Mouse (Mus musculus): ENCODE measurements around the gene Trio.

The Trio gene

DNA sequence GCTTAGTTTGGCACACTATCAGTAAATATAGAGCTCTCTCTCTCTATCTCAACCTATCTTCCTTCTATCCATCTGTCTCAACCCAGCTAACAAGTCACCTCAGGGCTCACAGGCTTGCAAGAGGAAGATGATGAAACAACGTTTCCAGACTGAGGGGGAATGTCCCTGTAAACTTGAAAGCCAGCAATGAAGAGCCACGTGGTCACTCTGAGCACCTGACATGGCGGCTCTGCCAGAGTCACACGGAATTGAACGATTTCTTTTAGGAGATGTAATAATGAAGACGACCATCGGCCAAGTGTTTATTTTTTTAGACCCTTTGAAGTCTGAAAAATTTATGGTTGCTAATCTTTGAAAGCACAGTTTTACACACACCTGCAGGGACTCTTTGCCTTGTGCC is 251.2 kb downstream of the Trio start:
- DNase-seq (ENCODE audit: low read depth, low spot score): no peak

GRCm38 (mm10) chr15:27772125-27772627 is 253.5 kb downstream of the Trio start:
- no peak for DNase-seq (ENCODE audit: low read depth, low spot score)

GRCm38 (mm10) chr15:27771581-27771980 is 254.1 kb downstream of the Trio start:
- DNase-seq (ENCODE audit: low read depth, low spot score): no peak

- DNase-seq (ENCODE audit: low read depth, low spot score): no peak
Measured at GRCm38 (mm10) chr15:27770513-27771196, 255.0 kb downstream of the Trio start.

GRCm38 (mm10) chr15:27761416-27761815 is 264.2 kb downstream of the Trio start:
- DNase-seq (ENCODE audit: low read depth, low spot score): no peak

- DNase-seq (ENCODE audit: low read depth, low spot score): no peak
Measured at GRCm38 (mm10) chr15:27760655-27761054, 265.0 kb downstream of the Trio start.

DNA sequence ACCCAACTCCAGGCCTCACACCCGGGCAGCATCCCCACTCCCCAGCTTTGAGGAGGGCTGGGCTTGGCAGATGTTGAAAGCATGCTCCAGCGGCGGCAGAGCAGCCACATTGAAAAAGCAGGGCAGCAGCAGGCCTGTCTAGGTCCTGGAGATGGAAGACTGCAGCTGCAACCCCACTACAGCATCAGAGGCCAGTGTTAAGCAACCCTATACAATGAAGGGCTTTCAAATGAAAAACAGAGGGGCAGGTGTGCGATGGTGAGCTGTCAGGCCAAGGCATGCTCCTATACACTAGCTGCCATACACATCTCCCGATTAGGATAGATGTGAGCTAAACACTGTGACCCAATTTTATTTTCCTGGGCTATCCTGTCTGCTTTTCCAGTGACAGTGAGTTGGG is 265.8 kb downstream of the Trio start:
- DNase-seq (ENCODE audit: low read depth, low spot score): no peak

DNA sequence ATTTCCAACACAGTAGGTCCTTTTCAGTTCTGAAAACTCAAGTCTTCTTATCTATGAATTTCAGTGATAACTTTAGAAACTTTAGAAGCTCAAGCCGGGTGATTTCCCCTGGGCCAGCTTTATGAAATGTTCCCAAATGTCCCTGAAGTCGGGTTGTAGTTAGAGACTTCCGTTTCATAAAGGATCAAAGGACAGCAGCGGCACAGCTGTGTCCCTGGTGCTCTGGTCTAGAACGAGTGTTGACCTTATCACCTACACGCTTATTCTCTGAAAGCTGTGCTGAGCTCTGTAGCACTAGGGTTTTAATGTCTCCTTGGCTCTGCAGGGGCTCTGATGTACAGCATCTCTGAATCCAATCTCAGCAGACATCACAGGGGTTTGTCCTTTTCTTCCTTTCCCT is 267.0 kb downstream of the Trio start:
- no peak for DNase-seq (ENCODE audit: low read depth, low spot score)

- no peak for DNase-seq (ENCODE audit: low read depth, low spot score)
Measured at GRCm38 (mm10) chr15:27756426-27756825, 269.2 kb downstream of the Trio start.

- DNase-seq (ENCODE audit: low read depth, low spot score): no peak
Measured at GRCm38 (mm10) chr15:27754571-27755260, 270.9 kb downstream of the Trio start.

DNA sequence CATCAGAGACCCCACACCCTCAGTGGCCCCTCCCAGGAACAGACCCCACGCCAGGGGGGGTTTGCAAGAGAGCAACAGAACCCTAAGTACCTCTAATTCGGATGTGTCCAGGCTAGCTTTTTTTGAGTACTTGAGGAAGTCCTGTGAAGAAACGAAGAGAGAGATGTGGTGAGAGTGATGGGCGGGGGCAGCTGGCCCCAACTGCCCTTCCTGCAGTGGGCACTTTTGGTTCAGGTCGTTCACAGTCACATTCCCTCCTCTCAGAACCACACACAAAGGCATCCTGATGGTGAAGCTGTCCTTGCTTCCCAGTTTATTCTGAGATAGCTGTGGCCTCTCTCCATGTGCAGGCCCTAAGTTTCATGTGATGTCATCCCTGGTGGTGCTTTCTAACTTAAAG is 271.7 kb downstream of the Trio start:
- no peak for DNase-seq (ENCODE audit: low read depth, low spot score)

DNA sequence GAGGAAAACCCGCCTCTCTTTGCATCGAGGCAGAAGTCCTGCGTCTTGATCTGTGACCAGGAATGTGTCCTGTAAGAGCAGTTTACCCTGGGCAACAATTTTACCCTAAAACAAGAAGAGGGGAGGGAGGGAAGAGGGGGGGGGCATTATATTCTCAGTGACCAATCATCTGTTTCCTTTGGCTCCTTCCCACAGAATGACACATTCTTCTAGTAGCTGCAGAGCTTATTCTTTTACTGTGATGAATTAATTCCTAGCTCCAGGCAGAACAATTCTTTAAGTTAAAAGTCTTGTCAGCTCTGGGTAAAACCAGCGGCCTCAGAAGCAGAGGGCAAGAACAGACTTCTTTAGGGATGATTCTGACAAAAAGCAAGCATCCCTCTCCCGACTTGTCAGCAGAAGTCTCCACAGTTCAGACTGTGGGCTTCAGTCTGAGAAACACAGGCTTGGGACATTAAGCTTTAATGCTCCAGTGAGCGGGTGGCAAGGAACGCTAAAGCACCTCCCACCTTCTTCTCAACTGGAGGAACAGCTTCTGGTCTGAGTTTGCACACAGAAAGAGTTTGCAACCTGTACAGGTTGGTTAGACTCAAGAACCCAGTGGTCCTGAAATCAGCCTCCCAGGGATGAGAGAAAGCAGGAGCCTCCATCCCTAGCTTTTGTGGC is 272.8 kb downstream of the Trio start:
- DNase-seq (ENCODE audit: low read depth, low spot score): no peak

- DNase-seq (ENCODE audit: low read depth, low spot score): no peak
Measured at GRCm38 (mm10) chr15:27751612-27752405, 273.8 kb downstream of the Trio start.

DNA sequence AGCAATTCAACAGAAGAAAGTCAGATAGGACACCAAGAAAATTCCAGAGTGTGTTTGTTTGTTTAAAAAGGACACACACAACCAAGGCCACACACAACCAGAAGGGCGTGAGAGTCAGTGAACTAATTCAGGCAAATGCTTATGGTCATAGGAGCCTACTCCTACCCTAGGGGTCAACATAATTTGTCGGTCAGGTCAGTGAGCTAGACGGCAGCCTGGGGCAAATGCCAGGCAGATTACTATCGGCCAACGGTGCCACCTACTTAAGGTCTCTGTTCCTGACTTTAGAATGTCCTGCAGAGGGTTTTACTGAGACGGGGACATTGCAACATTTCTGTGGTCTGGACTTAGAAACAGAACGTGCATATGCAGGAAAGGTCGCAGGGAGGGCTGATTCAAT is 276.9 kb downstream of the Trio start:
- no peak for DNase-seq (ENCODE audit: low read depth, low spot score)

DNA sequence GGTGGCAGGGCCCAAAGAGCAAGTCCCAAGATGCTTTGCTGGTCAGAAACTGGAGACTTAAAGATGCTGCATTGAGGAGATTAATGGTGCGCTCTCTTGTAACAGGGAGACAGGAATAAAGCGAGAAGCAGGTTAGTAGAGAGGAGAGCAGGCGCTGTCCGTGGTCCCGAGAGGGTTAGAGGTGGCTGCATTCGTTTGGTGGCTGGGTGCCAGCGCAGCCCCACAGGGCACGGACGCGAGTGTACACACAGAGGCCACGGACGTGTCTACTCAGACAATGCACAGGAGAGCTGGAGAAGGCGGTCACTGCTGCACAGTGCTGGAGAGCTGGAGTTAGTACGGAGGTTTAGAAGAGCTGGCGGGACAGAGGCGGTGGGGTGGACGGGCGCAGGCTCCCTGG is 278.1 kb downstream of the Trio start:
- no peak for DNase-seq (ENCODE audit: low read depth, low spot score)

DNA sequence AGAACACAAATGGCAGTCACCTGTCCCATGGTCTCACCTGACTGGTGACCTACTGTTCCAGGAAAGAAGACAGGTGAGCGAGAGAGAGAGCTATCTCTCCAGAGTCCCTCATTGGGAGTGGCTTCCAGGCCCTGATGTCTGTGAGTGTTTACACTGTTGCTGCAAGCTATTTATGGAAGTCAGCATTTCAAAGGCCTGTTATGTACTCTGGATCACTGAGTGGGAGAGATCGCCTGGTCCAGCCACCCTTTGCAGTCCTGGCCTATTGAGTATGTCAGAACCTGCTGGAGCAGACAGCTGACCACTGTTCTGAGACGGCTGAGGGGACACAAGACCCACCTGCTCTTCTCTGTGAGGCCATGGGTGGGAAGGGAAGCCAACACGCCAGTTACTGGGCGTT is 280.7 kb downstream of the Trio start:
- no peak for DNase-seq (ENCODE audit: low read depth, low spot score)

DNA sequence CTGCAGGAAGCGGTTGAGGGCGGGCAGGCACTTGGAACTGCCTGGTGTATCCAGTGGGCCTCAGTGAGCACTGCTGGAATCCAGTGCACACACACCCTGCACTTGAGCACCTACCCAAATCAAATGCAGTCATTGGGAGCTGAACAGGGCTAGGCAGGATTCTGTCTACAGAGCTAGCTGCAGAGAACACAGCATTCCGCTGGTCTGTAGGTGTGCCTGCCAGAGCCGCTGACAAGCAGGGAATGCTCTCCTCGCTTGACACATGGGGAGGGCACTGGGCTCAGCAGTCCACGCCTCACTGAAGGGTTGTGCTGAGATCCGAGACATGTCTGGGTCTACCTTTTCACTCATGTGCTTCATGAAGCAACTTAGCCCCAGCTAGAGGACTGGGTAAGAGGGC is 285.6 kb downstream of the Trio start:
- DNase-seq (ENCODE audit: low read depth, low spot score): no peak

DNA sequence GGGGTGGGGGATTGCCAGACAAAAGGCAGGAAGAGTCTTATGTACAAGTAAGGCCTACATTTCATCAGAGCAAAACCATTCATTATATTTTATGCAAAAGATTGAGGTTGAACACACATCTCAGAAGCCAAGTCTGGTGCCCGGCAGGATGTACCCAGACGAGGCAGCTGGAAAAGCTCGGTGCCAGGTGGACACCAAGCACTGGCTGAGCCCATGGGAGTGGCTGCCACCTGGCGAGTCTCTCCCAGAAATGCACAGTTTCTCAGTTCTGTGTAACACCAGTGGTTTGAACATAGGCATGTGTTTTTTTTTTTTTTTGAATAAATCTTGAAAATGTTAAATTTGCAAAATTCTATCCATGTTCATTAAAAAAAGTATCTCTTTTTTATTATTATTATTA is 293.8 kb downstream of the Trio start:
- no peak for DNase-seq (ENCODE audit: low read depth, low spot score)

DNA sequence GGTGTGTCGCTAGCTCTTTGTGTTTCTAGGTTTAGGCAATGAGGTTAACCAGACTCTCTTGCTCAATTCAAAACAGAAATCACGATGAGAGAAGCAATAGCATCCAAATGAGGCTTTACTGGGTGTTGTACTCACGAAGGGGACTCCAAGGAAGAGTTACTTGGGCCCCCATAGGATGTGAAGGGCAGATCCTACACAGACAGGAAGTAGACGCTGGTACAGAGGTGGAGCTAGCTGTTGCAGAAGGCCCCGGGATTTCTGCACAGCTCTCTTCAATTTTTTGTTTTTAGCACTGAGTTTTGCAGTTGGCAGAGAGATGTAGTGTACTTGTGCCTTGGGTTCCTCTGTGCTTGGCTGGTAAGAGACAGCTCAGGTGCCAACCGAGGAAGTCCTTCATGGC is 299.4 kb downstream of the Trio start:
- DNase-seq (ENCODE audit: low read depth, low spot score): no peak

DNA sequence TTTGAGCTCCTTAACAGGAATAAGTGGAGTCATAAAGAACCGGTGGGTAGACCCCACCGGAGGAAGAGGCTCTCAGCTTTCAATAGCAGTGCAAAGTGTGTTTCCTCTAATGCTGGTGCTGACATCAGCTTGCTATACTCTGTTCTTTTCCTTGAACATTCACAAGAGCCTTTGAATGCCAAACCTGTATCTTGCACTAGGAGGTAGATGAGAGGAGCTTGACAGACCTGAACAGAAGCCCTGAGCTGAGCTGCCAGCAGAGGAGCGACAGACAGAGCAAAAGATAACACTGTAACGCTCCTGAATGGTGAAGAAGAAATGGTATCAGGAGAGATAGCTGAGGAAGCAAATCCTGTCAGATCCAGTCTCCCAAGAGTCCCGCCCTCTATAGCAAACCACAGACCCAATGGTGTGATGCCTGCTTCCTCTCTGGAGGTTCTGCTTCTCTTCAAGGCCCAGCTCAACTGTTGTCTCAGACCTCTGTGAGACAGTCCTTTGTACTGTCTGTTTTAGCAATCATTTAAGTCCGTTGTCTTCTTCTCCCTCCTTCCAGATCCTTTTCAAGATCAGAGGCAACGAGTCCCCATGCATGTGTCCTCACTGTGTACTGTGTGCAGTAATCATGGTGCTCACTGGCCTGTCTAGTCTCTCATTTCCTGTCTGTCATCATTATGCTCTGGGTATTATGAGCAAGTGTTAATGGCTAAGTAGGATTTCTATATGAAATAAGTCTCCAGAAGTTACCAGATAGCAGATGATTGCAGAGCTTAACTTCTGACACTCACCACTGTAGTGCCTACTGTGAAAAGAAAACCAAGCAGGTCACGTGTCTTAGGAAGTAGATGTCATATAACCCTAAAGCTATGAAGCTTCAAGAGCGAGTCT is 300.6 kb downstream of the Trio start:
- no peak for DNase-seq (ENCODE audit: low read depth, low spot score)

GRCm38 (mm10) chr15:27724298-27724697 is 301.4 kb downstream of the Trio start:
- no peak for DNase-seq (ENCODE audit: low read depth, low spot score)

All from WW6 (cell line).